Mouse (Mus musculus) ES-E14 (cell line): ENCODE measurements around the gene Lgmn.

Experiments used
- CHD2 ChIP-seq: IDR thresholded peaks from 2 replicates; pipeline ENCODE4 v1.6.1; 2014; ENCODE audit warnings: mild to moderate bottlenecking, low read depth, low read length, inconsistent platforms
- MAFK ChIP-seq: IDR thresholded peaks from 2 replicates; pipeline ENCODE4 v1.6.1; 2014; ENCODE audit warnings: mild to moderate bottlenecking, low read depth, low read length, inconsistent platforms; ENCODE audit not compliant: insufficient read depth

- TF ChIP-seq CHD2 (no peak), MAFK (no peak)
Measured at GRCm38 (mm10) chr12:102370931-102371500, 68.6 kb downstream of the Lgmn start.
